Mouse (Mus musculus) brain, embryonic 14.5 days (tissue): Measurements from ENCODE around the gene Hjurp.

Source experiments
- CTCF ChIP-seq: fragments of 200-500 bp; IDR thresholded peaks from 2 replicates; pipeline ENCODE4 v1.5.1; 2012; ENCODE audit warnings: inconsistent platforms, mild to moderate bottlenecking, moderate library complexity, borderline replicate concordance; ENCODE audit not compliant: insufficient read depth, insufficient read length; ENCODE audit errors: extremely low read depth
- POLR2A ChIP-seq: fragments of 200-500 bp; IDR thresholded peaks from 2 replicates; pipeline ENCODE4 v1.6.1; 2012; ENCODE audit warnings: mild to moderate bottlenecking, inconsistent platforms, borderline replicate concordance; ENCODE audit not compliant: poor library complexity, insufficient read depth, insufficient read length, severe bottlenecking; ENCODE audit errors: extremely low read depth

DNA sequence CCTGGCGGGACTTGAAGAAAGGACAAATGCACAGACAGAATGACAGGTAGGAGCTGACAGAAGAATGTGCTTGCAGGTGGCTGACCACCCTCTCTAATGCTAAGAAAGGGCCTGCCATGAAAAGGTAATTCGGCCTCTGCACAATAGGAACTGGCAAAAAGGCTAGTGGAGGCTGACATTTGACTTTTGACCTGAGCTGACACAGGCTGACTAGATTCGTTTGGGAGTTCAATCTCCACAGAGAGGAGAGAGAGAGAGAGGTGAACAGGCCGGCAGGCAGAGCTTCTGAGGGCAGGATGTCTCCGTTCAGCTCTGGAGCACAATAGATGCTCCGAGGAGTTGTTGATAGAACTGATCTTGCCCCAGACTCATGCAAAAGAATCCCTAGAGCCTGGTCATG, 31.0 kb downstream of the Hjurp start:
- no peak for TF ChIP-seq CTCF
- TF ChIP-seq POLR2A: no peak
